8 mouse cellular contexts compared by ENCODE assay signal in the genomic region with DNA sequence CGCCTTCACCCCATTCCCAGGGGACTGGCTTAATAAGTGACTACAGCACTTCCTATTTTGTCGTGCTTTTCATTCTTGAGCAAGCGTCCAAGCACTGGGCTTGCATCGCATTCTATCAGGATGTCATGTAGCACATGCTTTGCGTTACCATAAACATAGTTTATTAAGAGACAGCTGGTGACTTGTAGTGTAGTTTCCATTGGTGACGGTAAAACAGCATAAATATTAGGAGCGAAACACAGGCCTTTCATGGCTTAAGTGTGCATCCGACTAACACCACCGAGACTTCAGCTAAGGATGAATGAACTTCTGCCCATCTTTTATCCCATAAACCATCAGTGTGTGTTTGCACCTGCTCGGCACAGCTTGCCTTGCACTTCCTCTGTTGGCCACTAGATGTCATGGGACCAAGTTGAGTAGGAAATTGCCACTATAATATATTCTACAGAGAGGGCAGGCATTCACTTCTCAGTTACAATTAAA. TPM values are rescaled to one million over a fixed set of nuclear protein-coding genes. Genes with fewer than 3 reads are reported as not detected.
DNase-seq lines count a peak whose midpoint lies in the region; ATAC-seq and TF ChIP-seq lines count a peak whose summit lies in the region.

No protein-coding gene starts in this region.

- H3K79me2 ChIP-seq in liver, adult 2 months (ENCODE audit: control insufficient read depth, insufficient read depth, low read length): no peaks in the 10 kb centered on the region

- H3K9ac ChIP-seq in liver, adult 2 months (ENCODE audit: low read depth, low read length): no peak overlapping the region
- H3K9ac ChIP-seq in liver, embryonic 12.5 days: no peak overlapping the region
- no peak overlapping the region for H3K9ac ChIP-seq in forebrain, embryonic 15.5 days (replicated peaks)
- no peak overlapping the region for H3K9ac ChIP-seq in intestine, embryonic 16.5 days (ENCODE audit: low read depth, low read length)
- H3K9ac ChIP-seq in stomach, postnatal 0 days (ENCODE audit: low read length): no peak overlapping the region

- 40% methylated on average over 10 of the region's 10 CpGs for WGBS in liver, adult 2 months
- 40% methylated on average over 10 of the region's 10 CpGs for WGBS in liver, embryonic 12.5 days (ENCODE audit: insufficient replicate concordance)
- WGBS in forebrain, embryonic 15.5 days: 48% methylated on average over 10 of the region's 10 CpGs
- WGBS in intestine, embryonic 16.5 days: 28% methylated on average over 10 of the region's 10 CpGs
- 26% methylated on average over 10 of the region's 10 CpGs for WGBS in stomach, postnatal 0 days

- DNase-seq in liver, adult 2 months (ENCODE audit: extremely low read depth, low read depth, low spot score): peak; percentile 26
- DNase-seq in c-Kit-positive CD71-positive TER-119-negative erythroid progenitor cells, embryonic 14.5 days (ENCODE audit: low read depth): peak; percentile 17
- peak; percentile 81 to 83 for DNase-seq in left cerebral cortex, postnatal 14 days (ENCODE audit: low spot score in 2 of 2)
- peak; percentile 72 for DNase-seq in stomach, postnatal 0 days (ENCODE audit: low spot score)

- H3K4me1 ChIP-seq in liver, adult 2 months (ENCODE audit: control insufficient read depth, insufficient read depth, low read length): no peaks in the 10 kb centered on the region
- H3K4me1 ChIP-seq in liver, embryonic 12.5 days: no peaks in the 10 kb centered on the region
- H3K4me1 ChIP-seq in forebrain, embryonic 15.5 days: no peaks in the 10 kb centered on the region
- no peaks in the 10 kb centered on the region for H3K4me1 ChIP-seq in intestine, embryonic 16.5 days (ENCODE audit: control insufficient read depth, insufficient read depth, low read length)
- 0 out of 2 replicates have a peak, but pooled peaks cover 2% of the 10 kb centered on the region for H3K4me1 ChIP-seq in stomach, postnatal 0 days (replicated peaks; ENCODE audit: control insufficient read depth, insufficient read depth)

- ATAC-seq in liver, embryonic 12.5 days: no peak
- ATAC-seq in forebrain, embryonic 15.5 days (replicated peaks): peak; percentile 55; the same call in 1 of the 2 replicates
- peak; percentile 56 for ATAC-seq in intestine, embryonic 16.5 days
- ATAC-seq in monocyte, adult 5-6 weeks (replicated peaks; ENCODE audit: insufficient number of reproducible peaks, low FRiP score, low TSS enrichment, poor library complexity, severe bottlenecking): peak; percentile 68; the same call in 1 of the 2 replicates
- ATAC-seq in stomach, postnatal 0 days (ENCODE audit: low FRiP score, low TSS enrichment): no peak; the same call in 1 of the 2 replicates

- H3K4me3 ChIP-seq in liver, adult 2 months (ENCODE audit: insufficient read depth, low read depth, low read length): no peak overlapping the region
- H3K4me3 ChIP-seq in liver, embryonic 12.5 days: no peak overlapping the region
- no peak overlapping the region for H3K4me3 ChIP-seq in forebrain, embryonic 15.5 days
- H3K4me3 ChIP-seq in intestine, embryonic 16.5 days (ENCODE audit: low read length): no peak overlapping the region
- H3K4me3 ChIP-seq in stomach, postnatal 0 days (ENCODE audit: low read depth, low read length): no peak overlapping the region

- no peak overlapping the region for H3K27ac ChIP-seq in liver, adult 2 months (replicated peaks; ENCODE audit: insufficient read depth, low read depth, low read length)
- H3K27ac ChIP-seq in liver, embryonic 12.5 days: no peak overlapping the region
- H3K27ac ChIP-seq in forebrain, embryonic 15.5 days (replicated peaks): no peak overlapping the region
- H3K27ac ChIP-seq in intestine, embryonic 16.5 days (ENCODE audit: low read length): no peak overlapping the region; the same call in 1 of the 2 replicates
- H3K27ac ChIP-seq in stomach, postnatal 0 days (replicated peaks): no peak overlapping the region

- no peaks in the 10 kb centered on the region for H3K27me3 ChIP-seq in liver, adult 2 months (ENCODE audit: control insufficient read depth, insufficient read depth, low read length)
- peaks cover 13% of the 10 kb centered on the region for H3K27me3 ChIP-seq in liver, embryonic 12.5 days (replicated peaks)
- H3K27me3 ChIP-seq in forebrain, embryonic 15.5 days: no peaks in the 10 kb centered on the region
- H3K27me3 ChIP-seq in intestine, embryonic 16.5 days (replicated peaks; ENCODE audit: control insufficient read depth, insufficient read depth, low read length): no peaks in the 10 kb centered on the region
- no peaks in the 10 kb centered on the region for H3K27me3 ChIP-seq in stomach, postnatal 0 days (ENCODE audit: control insufficient read depth, insufficient read depth, low read length)

- no peaks in the 10 kb centered on the region for H3K36me3 ChIP-seq in liver, adult 2 months (ENCODE audit: control insufficient read depth, insufficient read depth, low read length)
- no peaks in the 10 kb centered on the region for H3K36me3 ChIP-seq in liver, embryonic 12.5 days
- H3K36me3 ChIP-seq in forebrain, embryonic 15.5 days: no peaks in the 10 kb centered on the region
- H3K36me3 ChIP-seq in intestine, embryonic 16.5 days (ENCODE audit: control insufficient read depth, insufficient read depth, low read length): no peaks in the 10 kb centered on the region
- no peaks in the 10 kb centered on the region for H3K36me3 ChIP-seq in stomach, postnatal 0 days (ENCODE audit: control insufficient read depth, insufficient read depth, low read length)

- TF ChIP-seq EP300 in stomach, postnatal 0 days (optimal IDR thresholded peaks at IDR 0.05): no peak

- no peak for TF ChIP-seq POLR2A in liver, adult 2 months (IDR thresholded peaks at IDR 0.05; ENCODE audit: extremely low read depth, insufficient read depth, low read length)

- intact Hi-C loops in left cerebral cortex, postnatal 14 days (cut with DNase I): loop anchor here (2.0 kb wide), 1 partner anchor 226 kb away; no protein-coding TSS in a partner anchor

- no peak overlapping the region for H3K4me2 ChIP-seq in liver, embryonic 12.5 days
- H3K4me2 ChIP-seq in forebrain, embryonic 15.5 days (replicated peaks): no peak overlapping the region
- H3K4me2 ChIP-seq in intestine, embryonic 16.5 days (ENCODE audit: low read depth, low read length): no peak overlapping the region
- H3K4me2 ChIP-seq in stomach, postnatal 0 days (replicated peaks; ENCODE audit: low read depth): no peak overlapping the region

- TF ChIP-seq CTCF in liver, adult 2 months (IDR thresholded peaks at IDR 0.05; ENCODE audit: low read depth, low read length): peak; percentile 83
- peak; percentile 94 for TF ChIP-seq CTCF in stomach, postnatal 0 days (IDR thresholded peaks at IDR 0.05; ENCODE audit: low read depth)

- no peaks in the 10 kb centered on the region for H3K9me3 ChIP-seq in liver, embryonic 12.5 days (replicated peaks)
- H3K9me3 ChIP-seq in forebrain, embryonic 15.5 days: no peaks in the 10 kb centered on the region
- no peaks in the 10 kb centered on the region for H3K9me3 ChIP-seq in intestine, embryonic 16.5 days (ENCODE audit: control insufficient read depth, low read length)
- no peaks in the 10 kb centered on the region for H3K9me3 ChIP-seq in stomach, postnatal 0 days (ENCODE audit: control insufficient read depth, low read length)

RNA-seq across cellular contexts. Expression of gene Aldh1a3, which starts 7.2 kb away (rescaled TPM):
- 0.40 and 0.65 TPM in 2 replicates for total RNA-seq in liver, adult 2 months (2014; rRNA removed)
- polyA plus RNA-seq in liver, adult 2 months (2012; rRNA removed): 0.17 TPM in 1 of 2 replicates, not detected in the other
- polyA plus RNA-seq in liver, embryonic 12.5 days (2016; fragmentation: Nextera tagmentation; extraction: Ambion mirVana): 1.9 and 2.0 TPM in 2 replicates
- 6.6 and 6.7 TPM in 2 replicates for polyA plus RNA-seq in forebrain, embryonic 15.5 days (2015; fragmentation: Nextera tagmentation; extraction: Ambion mirVana)
- polyA plus RNA-seq in intestine, embryonic 16.5 days (2015; fragmentation: Nextera tagmentation; extraction: Ambion mirVana): 27.0 and 27.4 TPM in 2 replicates
- total RNA-seq in left cerebral cortex, postnatal 14 days (2021): 1 to 10 TPM; 2.9 to 3.4 TPM
- total RNA-seq in monocyte, adult 5-6 weeks (2017): 0.39 to 1.2 TPM in 2 of 3 replicates, not detected in the other
- 7.7 and 9.6 TPM in 2 replicates for polyA plus RNA-seq in stomach, postnatal 0 days (2015; fragmentation: Nextera tagmentation; extraction: Ambion mirVana)

RNA-seq across cellular contexts. Expression of gene Lrrk1, which starts 46.3 kb away (rescaled TPM):
- 7.4 and 7.8 TPM in 2 replicates for total RNA-seq in liver, adult 2 months (2014; rRNA removed)
- polyA plus RNA-seq in liver, adult 2 months (2012; rRNA removed): 10.4 and 15.0 TPM in 2 replicates
- polyA plus RNA-seq in liver, embryonic 12.5 days (2016; fragmentation: Nextera tagmentation; extraction: Ambion mirVana): 6.3 and 7.1 TPM in 2 replicates
- polyA plus RNA-seq in forebrain, embryonic 15.5 days (2015; fragmentation: Nextera tagmentation; extraction: Ambion mirVana): 2.2 and 2.6 TPM in 2 replicates
- polyA plus RNA-seq in intestine, embryonic 16.5 days (2015; fragmentation: Nextera tagmentation; extraction: Ambion mirVana): 15.4 and 16.6 TPM in 2 replicates
- total RNA-seq in left cerebral cortex, postnatal 14 days (2021): 1 to 10 TPM; 3.5 to 4.4 TPM
- total RNA-seq in monocyte, adult 5-6 weeks (2017): 30.2 to 96.4 TPM (median 40.2 TPM) in 3 replicates
- polyA plus RNA-seq in stomach, postnatal 0 days (2015; fragmentation: Nextera tagmentation; extraction: Ambion mirVana): 8.5 and 9.2 TPM in 2 replicates

Comparison
In these comparisons a context has a peak if more than half of its experiments do, and no peak if none do; other contexts are left out.
1. DNase-seq: peak in every context shown above with its lines; median percentile 82 in left cerebral cortex, postnatal 14 days; 72 in stomach, postnatal 0 days; 26 in liver, adult 2 months; 17 in c-Kit-positive CD71-positive TER-119-negative erythroid progenitor cells, embryonic 14.5 days.
2. ATAC-seq: peak in forebrain, embryonic 15.5 days (single experiment), intestine, embryonic 16.5 days (single experiment) and monocyte, adult 5-6 weeks (single experiment); none in liver, embryonic 12.5 days (single experiment) and stomach, postnatal 0 days (single experiment).